Mouse (Mus musculus): ENCODE measurements around the gene Gm19668.
"Not testable (repeated sequence)": the region's sequence is repeated elsewhere in the genome, so short reads cannot be mapped to it uniquely, and the experiment has no call there.

Gene Gm19668

GRCm38 (mm10) chr10:77769727-77770126 is 29.2 kb downstream of the Gm19668 start:
- no peak for DNase-seq

DNA sequence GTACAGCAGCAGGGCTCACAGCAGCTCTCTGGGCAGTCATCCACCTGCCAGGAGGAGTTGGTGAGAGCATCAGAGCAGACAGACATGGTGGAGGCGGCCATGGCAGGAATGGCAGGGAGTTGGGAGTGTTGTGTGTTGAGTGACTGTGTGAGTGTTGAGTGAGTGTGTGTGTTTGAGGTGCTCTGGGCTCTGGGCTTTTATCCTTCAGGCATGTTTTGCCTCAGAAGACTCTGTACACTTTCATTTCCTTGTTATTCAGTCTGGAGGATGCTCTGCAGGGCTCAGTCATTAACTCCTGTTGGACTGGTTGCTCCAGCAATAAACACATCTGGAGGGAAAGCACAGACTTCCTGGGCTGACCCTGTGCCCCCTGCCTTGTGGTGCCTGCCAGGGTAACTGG is 39.4 kb downstream of the Gm19668 start, which contains the start of gene Gm3233:
Gene Gm3233, minus strand, starts transcription at position 101 of the 400 bp plus-strand sequence.
- not testable (repeated sequence) for DNase-seq

DNA sequence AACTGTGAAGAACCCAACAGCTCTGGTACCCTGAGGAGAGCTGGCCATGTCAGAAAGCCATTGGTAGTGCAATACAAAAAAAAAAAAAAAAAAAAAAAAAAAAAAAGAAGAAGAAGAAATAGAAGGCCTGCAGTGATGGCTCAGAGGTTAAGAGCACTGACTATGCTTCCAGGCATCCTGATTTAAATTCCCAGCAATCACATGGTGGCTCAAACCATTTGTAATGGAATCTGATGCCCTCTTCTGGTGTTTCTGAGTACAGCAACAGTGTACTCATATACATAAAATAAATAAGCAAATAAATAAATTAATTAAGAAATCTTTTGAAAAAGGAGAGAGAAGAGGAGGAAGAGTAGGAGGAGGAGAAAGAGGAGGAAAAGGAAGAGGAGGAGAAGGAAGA is 45.5 kb downstream of the Gm19668 start:
- DNase-seq: no peak

GRCm38 (mm10) chr10:77752312-77752711 is 46.6 kb downstream of the Gm19668 start:
- DNase-seq: not testable (repeated sequence)

DNA sequence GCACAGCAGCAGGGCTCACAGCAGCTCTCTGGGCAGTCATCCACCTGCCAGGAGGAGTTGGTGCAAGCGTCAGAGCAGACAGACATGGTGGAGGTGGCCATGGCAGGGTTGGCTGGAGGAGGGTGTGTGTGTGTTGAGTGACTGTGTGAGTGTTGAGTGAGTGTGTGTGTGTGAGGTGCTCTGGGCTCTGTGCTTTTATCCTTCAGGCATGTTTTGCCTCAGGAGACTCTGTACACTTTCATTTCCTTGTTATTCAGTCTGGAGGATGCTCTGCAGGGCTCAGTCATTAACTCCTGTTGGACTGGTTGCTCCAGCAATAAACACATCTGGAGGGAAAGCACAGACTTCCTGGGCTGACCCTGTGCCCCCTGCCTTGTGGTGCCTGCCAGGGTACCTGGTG is 47.7 kb downstream of the Gm19668 start, which contains the start of gene Gm9736:
Gene Gm9736, minus strand, starts transcription at position 101 of the 400 bp plus-strand sequence.
- DNase-seq: not testable (repeated sequence)

DNA sequence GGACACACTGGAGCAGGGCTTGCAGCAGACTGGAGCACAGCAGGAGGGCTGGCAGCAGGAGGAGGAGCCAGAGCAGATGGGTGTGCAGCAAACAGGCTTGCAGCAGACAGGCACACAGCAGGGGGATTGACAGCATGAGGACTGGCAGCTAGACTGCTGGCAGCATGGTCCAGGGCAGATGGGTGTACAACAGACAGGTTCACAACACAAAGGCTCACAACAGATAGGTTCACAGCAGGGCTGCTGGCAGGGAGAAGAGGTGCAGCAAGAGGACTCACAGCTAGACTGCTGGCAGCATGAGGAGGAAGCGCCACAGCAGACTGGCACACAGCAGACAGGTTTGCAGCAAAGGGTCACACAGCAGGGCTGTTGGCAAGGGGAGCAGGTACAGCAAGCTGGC is 48.2 kb downstream of the Gm19668 start:
- DNase-seq: not testable (repeated sequence)

Data from kidney, adult 8-10 months (tissue).